Mouse (Mus musculus): ENCODE data around the gene Gm21954.

- TF ChIP-seq POLR2A (IDR thresholded peaks at IDR 0.05; ENCODE audit: insufficient read length, low read depth) (no peak), POLR2AphosphoS2 (IDR thresholded peaks at IDR 0.05; ENCODE audit: insufficient read length, low read depth) (no peak), USF1 (IDR thresholded peaks at IDR 0.05; ENCODE audit: low read depth) (no peak), MYOD1 (IDR thresholded peaks at IDR 0.05; ENCODE audit: control insufficient read depth in 1 of 3, insufficient read length in 2 of 3, low read depth in 2 of 3) (no peak), CEBPB (IDR thresholded peaks at IDR 0.05; ENCODE audit: insufficient read depth, poor library complexity, severe bottlenecking) (no peak), MAX (IDR thresholded peaks at IDR 0.05; ENCODE audit: low read depth) (no peak), TCF12 (IDR thresholded peaks at IDR 0.05; ENCODE audit: insufficient read depth, poor library complexity, severe bottlenecking) (no peak), MYOG (IDR thresholded peaks at IDR 0.05; ENCODE audit: control insufficient read depth in 1 of 3, insufficient read depth in 1 of 3, insufficient read length in 2 of 3, low read depth in 2 of 3) (no peak), E2F4 (IDR thresholded peaks at IDR 0.05; ENCODE audit: insufficient read depth) (no peak), REST (IDR thresholded peaks at IDR 0.05; ENCODE audit: insufficient read depth, insufficient read length) (no peak), SRF (IDR thresholded peaks at IDR 0.05; ENCODE audit: control insufficient read depth, insufficient read length, low read depth) (no peak)
Observed at GRCm38 (mm10) chr3:55415527-55415950, 56.5 kb downstream of the Gm21954 start.
